Mouse (Mus musculus): ENCODE measurements around the gene Eef1akmt2. TPM values are rescaled to one million over a fixed set of nuclear protein-coding genes. Genes with fewer than 3 reads are reported as not detected.

The Eef1akmt2 gene
- polyA plus RNA-seq, 1 experiment from 2014 or later: 24.1 TPM

DNA sequence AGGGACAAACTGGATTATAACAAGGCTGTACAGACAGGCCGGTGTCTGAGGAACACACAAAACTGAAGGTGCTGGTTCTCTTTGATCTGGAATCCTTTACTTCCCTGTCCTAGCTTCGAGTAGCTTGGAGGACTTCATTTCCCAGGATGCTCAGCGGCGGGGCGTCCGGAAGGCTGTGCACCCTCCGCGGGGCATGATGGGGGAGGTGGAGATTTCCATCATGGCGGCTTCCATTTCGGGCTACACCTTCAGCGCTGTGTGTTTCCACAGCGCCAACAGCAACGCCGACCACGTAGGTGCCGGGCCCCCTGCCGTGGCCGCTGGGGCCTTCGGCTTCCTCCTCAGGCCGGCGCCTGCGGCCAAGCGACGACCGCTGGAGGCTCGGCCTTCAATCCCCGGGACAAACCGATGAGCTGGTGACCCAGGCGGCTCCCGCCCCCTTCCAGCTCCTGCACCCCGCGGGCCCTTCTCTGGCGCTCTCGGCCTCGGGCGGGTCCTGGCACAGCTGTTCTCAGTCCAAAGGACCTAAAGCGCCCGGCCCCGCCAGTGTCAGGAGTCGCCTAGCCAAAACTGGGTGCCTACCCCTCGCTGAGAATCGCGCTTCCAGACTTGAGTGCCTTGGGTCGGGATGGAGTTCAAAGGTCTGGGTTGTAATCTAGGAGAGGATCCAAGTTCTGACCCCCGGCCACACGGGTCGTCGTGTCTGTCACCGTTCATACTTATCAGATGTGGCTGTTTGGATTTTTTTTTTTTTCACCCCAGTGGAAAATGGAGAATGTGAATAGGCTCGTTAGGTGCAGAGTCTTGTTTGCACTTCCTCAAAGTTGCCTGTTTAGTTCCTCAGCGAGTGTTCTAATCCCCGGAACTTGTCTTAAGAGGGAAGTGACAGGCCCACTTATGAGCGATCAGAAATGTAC is 6.8 kb upstream of the Eef1akmt2 start, which contains the start of gene Abraxas2:
Abraxas2 (plus strand) TSS at position 184 of the 917 bp plus-strand sequence.
- Histone ChIP-seq H3K4me1 (replicated peaks) (peaks cover 35% of the 10 kb centered on the region), H3K9ac (peak within 1 kb of the TSS; percentile 87), H3K27ac (peak within 1 kb of the TSS; percentile 89), H3K4me3 (replicated peaks) (peak within 1 kb of the TSS; percentile 90), H3K9me3 (replicated peaks) (no peaks in the 10 kb centered on the region), H3K27me3 (no peaks in the 10 kb centered on the region), H3K4me2 (peak within 1 kb of the TSS; percentile 83), H3K36me3 (no peaks in the 10 kb centered on the region)
- DNase-seq: peak; percentile 87
- WGBS (ENCODE audit: insufficient replicate concordance): under 1% methylated on average over 53 of the region's 53 CpGs
- peak; percentile 95 for ATAC-seq (ENCODE audit: low read depth)

- 62% methylated on average over 5 of the region's 5 CpGs for WGBS (ENCODE audit: insufficient replicate concordance)
- H3K9ac ChIP-seq: no peak overlapping the region
- no peak for DNase-seq
- no peak overlapping the region for H3K4me2 ChIP-seq
- peaks cover 35% of the 10 kb centered on the region for H3K4me1 ChIP-seq (replicated peaks)
- H3K36me3 ChIP-seq: no peaks in the 10 kb centered on the region
- no peak overlapping the region for H3K27ac ChIP-seq
- H3K9me3 ChIP-seq (replicated peaks): no peaks in the 10 kb centered on the region
- H3K27me3 ChIP-seq: no peaks in the 10 kb centered on the region
- H3K4me3 ChIP-seq (replicated peaks): no peak overlapping the region
- no peak for ATAC-seq (ENCODE audit: low read depth)
These were observed 5.7 kb upstream of the Eef1akmt2 start for GRCm38 (mm10) chr7:132858043-132858608.

DNA sequence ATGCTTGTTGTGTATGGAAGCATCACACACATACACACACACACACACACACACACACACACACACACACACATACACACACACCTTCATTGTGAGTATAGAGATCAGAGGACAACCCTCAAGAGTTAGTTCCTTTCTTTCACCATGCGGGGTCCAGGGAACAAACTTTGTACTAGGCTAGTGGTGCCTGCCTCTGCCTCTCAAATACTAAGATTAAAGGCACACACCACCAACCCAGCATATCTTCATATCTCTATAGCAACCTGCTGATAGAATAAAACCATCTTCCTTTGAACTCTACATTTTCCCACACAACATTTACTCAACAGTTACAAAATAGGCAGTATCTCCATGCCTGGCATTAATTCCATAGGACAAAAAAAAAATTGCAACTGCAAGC is 3.6 kb upstream of the Eef1akmt2 start:
- Histone ChIP-seq H3K9ac (no peak overlapping the region), H3K4me3 (replicated peaks) (no peak overlapping the region), H3K27me3 (no peaks in the 10 kb centered on the region), H3K4me2 (no peak overlapping the region), H3K4me1 (replicated peaks) (peaks cover 37% of the 10 kb centered on the region), H3K27ac (no peak overlapping the region), H3K36me3 (no peaks in the 10 kb centered on the region), H3K9me3 (replicated peaks) (no peaks in the 10 kb centered on the region)
- no peak for ATAC-seq (ENCODE audit: low read depth)
- no peak for DNase-seq
- WGBS (ENCODE audit: insufficient replicate concordance): 61% methylated on average over 1 of the region's 1 CpGs

GRCm38 (mm10) chr7:132853946-132854345 is 1.5 kb upstream of the Eef1akmt2 start:
- Histone ChIP-seq H3K4me1 (replicated peaks) (peaks cover 27% of the 10 kb centered on the region), H3K9me3 (replicated peaks) (no peaks in the 10 kb centered on the region), H3K27me3 (no peaks in the 10 kb centered on the region), H3K4me2 (no peak overlapping the region), H3K4me3 (replicated peaks) (no peak overlapping the region), H3K27ac (no peak overlapping the region), H3K9ac (no peak overlapping the region), H3K36me3 (peaks cover 15% of the 10 kb centered on the region)
- 72% methylated on average over 4 of the region's 4 CpGs for WGBS (ENCODE audit: insufficient replicate concordance)
- ATAC-seq (ENCODE audit: low read depth) (no peak), DNase-seq (no peak)

GRCm38 (mm10) chr7:132853361-132853760 is 888 bp upstream of the Eef1akmt2 start:
- H3K4me2 ChIP-seq: no peak overlapping the region
- no peak overlapping the region for H3K4me3 ChIP-seq (replicated peaks)
- no peak overlapping the region for H3K27ac ChIP-seq
- ATAC-seq (ENCODE audit: low read depth): no peak
- no peaks in the 10 kb centered on the region for H3K27me3 ChIP-seq
- no peaks in the 10 kb centered on the region for H3K9me3 ChIP-seq (replicated peaks)
- peaks cover 20% of the 10 kb centered on the region for H3K36me3 ChIP-seq
- 85% methylated on average over 6 of the region's 6 CpGs for WGBS (ENCODE audit: insufficient replicate concordance)
- H3K9ac ChIP-seq: no peak overlapping the region
- no peak for DNase-seq
- H3K4me1 ChIP-seq (replicated peaks): peaks cover 23% of the 10 kb centered on the region

DNA sequence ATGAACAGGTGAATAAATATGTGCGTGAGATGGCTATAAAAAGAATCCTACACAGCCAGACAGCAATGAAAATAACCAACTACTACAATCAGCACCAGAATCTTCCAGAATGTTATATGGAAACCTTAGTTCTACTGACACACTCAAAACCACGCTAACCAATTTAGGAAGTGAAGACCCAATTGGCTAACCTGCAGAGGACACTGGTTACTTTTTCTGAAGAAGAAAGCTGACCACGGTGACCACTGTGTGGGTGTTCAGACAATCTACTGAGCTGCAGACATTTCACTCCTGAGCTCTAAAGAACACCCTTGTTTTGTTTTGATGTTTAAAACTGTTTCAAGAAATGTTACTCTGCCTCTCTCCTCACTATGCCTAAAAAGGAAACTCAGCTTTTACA is 9.3 kb downstream of the Eef1akmt2 start:
- WGBS (ENCODE audit: insufficient replicate concordance): 74% methylated on average over 3 of the region's 3 CpGs
- Histone ChIP-seq H3K27ac (no peak overlapping the region), H3K4me2 (no peak overlapping the region), H3K9ac (no peak overlapping the region), H3K4me3 (replicated peaks) (no peak overlapping the region), H3K9me3 (replicated peaks) (no peaks in the 10 kb centered on the region), H3K27me3 (no peaks in the 10 kb centered on the region), H3K4me1 (replicated peaks) (0 out of 2 replicates have a peak, but pooled peaks cover 3% of the 10 kb centered on the region), H3K36me3 (peaks cover 10% of the 10 kb centered on the region)
- ATAC-seq (ENCODE audit: low read depth) (no peak), DNase-seq (no peak)

DNA sequence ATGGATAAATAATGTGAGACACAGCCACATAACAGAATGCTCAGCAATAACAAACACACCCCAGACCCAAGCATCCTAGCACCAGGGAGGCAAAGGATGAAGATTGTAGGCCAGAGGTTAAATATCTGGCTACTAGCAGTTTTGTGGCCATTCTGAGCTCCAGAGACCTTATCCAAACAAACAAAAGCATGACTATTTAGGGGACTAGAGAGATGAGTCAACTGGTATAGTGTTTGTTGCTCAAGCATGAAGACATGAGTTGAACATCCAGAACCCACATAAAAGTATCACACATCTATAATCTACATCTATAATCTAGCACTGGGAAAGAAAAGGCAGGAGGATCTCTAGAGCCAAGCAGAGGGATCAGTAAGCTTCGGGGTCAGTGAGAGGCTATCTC is 10.0 kb downstream of the Eef1akmt2 start:
- H3K9ac ChIP-seq: no peak overlapping the region
- WGBS (ENCODE audit: insufficient replicate concordance): 72% methylated on average over 1 of the region's 1 CpGs

GRCm38 (mm10) chr7:132841287-132841686 is 11.2 kb downstream of the Eef1akmt2 start:
- H3K4me3 ChIP-seq (replicated peaks): no peak overlapping the region
- ATAC-seq (ENCODE audit: low read depth) (no peak), DNase-seq (no peak)
- no peaks in the 10 kb centered on the region for H3K27me3 ChIP-seq
- H3K27ac ChIP-seq: no peak overlapping the region
- WGBS (ENCODE audit: insufficient replicate concordance): 52% methylated on average over 5 of the region's 5 CpGs
- H3K4me1 ChIP-seq (replicated peaks): 0 out of 2 replicates have a peak, but pooled peaks cover 3% of the 10 kb centered on the region
- no peak overlapping the region for H3K4me2 ChIP-seq
- peaks cover 6% of the 10 kb centered on the region; the same call in 1 of the 2 replicates for H3K36me3 ChIP-seq
- H3K9me3 ChIP-seq (replicated peaks): no peaks in the 10 kb centered on the region
- H3K9ac ChIP-seq: no peak overlapping the region

More for the DNA sequence above, 10.0 kb downstream of the Eef1akmt2 start:
- Histone ChIP-seq H3K4me1 (replicated peaks) (0 out of 2 replicates have a peak, but pooled peaks cover 3% of the 10 kb centered on the region), H3K27me3 (no peaks in the 10 kb centered on the region), H3K36me3 (peaks cover 6% of the 10 kb centered on the region), H3K9me3 (replicated peaks) (no peaks in the 10 kb centered on the region), H3K4me3 (replicated peaks) (no peak overlapping the region), H3K4me2 (no peak overlapping the region), H3K27ac (no peak overlapping the region)
- DNase-seq: no peak
- ATAC-seq (ENCODE audit: low read depth): no peak

GRCm38 (mm10) chr7:132830955-132831354 is 21.5 kb downstream of the Eef1akmt2 start:
- Histone ChIP-seq H3K9me3 (replicated peaks) (no peaks in the 10 kb centered on the region), H3K9ac (no peak overlapping the region), H3K36me3 (peaks cover 34% of the 10 kb centered on the region), H3K4me2 (no peak overlapping the region), H3K4me3 (replicated peaks) (no peak overlapping the region), H3K27me3 (no peaks in the 10 kb centered on the region), H3K27ac (no peak overlapping the region), H3K4me1 (replicated peaks) (peaks cover 4% of the 10 kb centered on the region; the same call in 1 of the 2 replicates)
- DNase-seq (no peak), ATAC-seq (ENCODE audit: low read depth) (no peak)
- 74% methylated on average over 4 of the region's 4 CpGs for WGBS (ENCODE audit: insufficient replicate concordance)

GRCm38 (mm10) chr7:132824346-132825022 is 28.0 kb downstream of the Eef1akmt2 start:
- no peak overlapping the region for H3K9ac ChIP-seq
- H3K4me3 ChIP-seq (replicated peaks): no peak overlapping the region
- WGBS (ENCODE audit: insufficient replicate concordance): 9% methylated on average over 1 of the region's 1 CpGs
- peaks cover 3% of the 10 kb centered on the region for H3K4me1 ChIP-seq (replicated peaks)
- H3K27me3 ChIP-seq: no peaks in the 10 kb centered on the region
- peaks cover 12% of the 10 kb centered on the region; the same call in 1 of the 2 replicates for H3K36me3 ChIP-seq
- ATAC-seq (ENCODE audit: low read depth) (peak; percentile 59; the same call in 1 of the 2 replicates), DNase-seq (no peak)
- no peak overlapping the region for H3K27ac ChIP-seq
- H3K4me2 ChIP-seq: no peak overlapping the region
- no peaks in the 10 kb centered on the region for H3K9me3 ChIP-seq (replicated peaks)

- no peaks in the 10 kb centered on the region; the same call in 1 of the 2 replicates for H3K4me1 ChIP-seq (replicated peaks)
- no peak overlapping the region for H3K27ac ChIP-seq
- no peak overlapping the region for H3K9ac ChIP-seq
- H3K4me2 ChIP-seq: no peak overlapping the region
- ATAC-seq (ENCODE audit: low read depth) (no peak), DNase-seq (no peak)
- H3K4me3 ChIP-seq (replicated peaks): no peak overlapping the region
- H3K9me3 ChIP-seq (replicated peaks): no peaks in the 10 kb centered on the region
- no peaks in the 10 kb centered on the region for H3K27me3 ChIP-seq
- H3K36me3 ChIP-seq: peaks cover 12% of the 10 kb centered on the region; the same call in 1 of the 2 replicates
These were observed 28.6 kb downstream of the Eef1akmt2 start for GRCm38 (mm10) chr7:132823832-132824231.
